Mouse (Mus musculus) frontal cortex, postnatal 25 days (tissue): Measurements from ENCODE around the gene Gemin4.
"Not testable (repeated sequence)": the region's sequence is repeated elsewhere in the genome, so short reads cannot be mapped to it uniquely, and the experiment has no call there.

Source experiments
- DNase-seq, 2 experiments: peaks; one replicate each; pipeline ENCODE4 v3.0.0; 2022; ENCODE audit warnings: low spot score in 2 of 2

The Gemin4 gene

GRCm38 (mm10) chr11:76216681-76217389, 629 bp downstream of the Gemin4 start:
- DNase-seq = peak in 1 of 2 experiments; percentile 20

DNA sequence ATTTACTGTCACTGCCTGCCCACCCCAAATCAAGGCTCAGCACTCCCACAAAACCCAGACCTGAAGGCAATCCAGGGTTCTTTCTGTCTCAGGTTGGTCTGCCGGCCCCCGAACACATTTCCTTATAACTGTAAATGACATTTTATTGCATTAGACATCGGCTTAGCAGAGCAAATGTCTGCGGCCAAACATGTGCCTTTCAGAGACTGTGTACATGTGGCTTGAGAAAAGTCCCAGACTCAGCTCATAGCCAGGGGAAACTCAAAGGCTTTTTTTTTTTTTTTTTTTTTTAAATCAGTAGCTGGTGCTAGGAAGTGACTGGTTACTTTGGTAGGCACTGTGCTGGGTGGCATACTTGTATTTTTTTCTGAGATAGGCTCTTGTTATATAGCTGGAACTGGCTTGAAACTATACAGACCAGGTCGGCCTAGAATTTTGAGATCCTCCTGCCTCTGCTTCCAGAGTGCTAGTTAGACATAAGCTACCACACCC, 1.4 kb downstream of the Gemin4 start:
- DNase-seq = no peak

- no peak for DNase-seq
Observed at GRCm38 (mm10) chr11:76215011-76215410, 2.5 kb downstream of the Gemin4 start.

GRCm38 (mm10) chr11:76213841-76214240, 3.6 kb downstream of the Gemin4 start:
- no peak for DNase-seq

DNA sequence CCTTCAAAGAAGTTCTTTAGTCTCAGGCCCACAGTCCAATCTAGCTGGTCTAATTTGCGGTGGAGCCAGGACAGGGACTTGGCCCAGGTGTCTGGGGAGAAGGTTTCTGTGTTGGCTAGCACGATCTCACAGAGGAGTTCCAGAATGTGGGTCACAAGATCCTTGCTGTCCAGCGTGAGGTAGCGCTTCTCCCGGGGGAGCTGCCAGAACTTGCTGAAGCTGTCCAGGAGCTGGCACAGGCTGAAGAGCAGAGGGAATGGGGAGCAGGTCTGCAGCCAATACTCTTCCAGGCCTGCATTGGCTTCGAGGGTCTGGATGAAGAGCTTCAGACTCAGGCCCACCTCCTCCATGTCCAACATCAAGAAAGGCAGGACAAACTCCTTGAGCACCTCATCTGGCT, 5.9 kb downstream of the Gemin4 start:
- not testable (repeated sequence) for DNase-seq

GRCm38 (mm10) chr11:76210228-76210985, 7.1 kb downstream of the Gemin4 start:
- DNase-seq = no peak

DNA sequence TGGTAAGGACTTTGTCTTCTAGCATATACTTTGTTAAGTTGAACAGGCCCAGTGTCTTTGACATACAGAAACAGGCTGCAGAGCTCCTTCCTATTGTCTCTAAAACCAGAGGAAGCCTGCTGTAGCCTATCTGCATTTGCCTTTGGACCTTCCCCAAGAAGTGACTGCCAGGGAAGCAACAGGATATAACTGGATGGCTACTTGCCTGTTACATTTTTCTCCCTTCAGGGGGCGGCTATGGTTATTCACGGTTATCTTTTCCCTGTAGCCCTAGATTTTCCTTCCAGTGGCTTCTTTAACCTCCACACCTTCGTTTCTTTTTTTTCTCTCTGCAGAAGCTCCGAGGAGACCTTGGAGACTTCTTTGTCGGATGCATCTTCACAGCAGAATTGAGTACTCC, 10.7 kb downstream of the Gemin4 start:
- no peak for DNase-seq

DNA sequence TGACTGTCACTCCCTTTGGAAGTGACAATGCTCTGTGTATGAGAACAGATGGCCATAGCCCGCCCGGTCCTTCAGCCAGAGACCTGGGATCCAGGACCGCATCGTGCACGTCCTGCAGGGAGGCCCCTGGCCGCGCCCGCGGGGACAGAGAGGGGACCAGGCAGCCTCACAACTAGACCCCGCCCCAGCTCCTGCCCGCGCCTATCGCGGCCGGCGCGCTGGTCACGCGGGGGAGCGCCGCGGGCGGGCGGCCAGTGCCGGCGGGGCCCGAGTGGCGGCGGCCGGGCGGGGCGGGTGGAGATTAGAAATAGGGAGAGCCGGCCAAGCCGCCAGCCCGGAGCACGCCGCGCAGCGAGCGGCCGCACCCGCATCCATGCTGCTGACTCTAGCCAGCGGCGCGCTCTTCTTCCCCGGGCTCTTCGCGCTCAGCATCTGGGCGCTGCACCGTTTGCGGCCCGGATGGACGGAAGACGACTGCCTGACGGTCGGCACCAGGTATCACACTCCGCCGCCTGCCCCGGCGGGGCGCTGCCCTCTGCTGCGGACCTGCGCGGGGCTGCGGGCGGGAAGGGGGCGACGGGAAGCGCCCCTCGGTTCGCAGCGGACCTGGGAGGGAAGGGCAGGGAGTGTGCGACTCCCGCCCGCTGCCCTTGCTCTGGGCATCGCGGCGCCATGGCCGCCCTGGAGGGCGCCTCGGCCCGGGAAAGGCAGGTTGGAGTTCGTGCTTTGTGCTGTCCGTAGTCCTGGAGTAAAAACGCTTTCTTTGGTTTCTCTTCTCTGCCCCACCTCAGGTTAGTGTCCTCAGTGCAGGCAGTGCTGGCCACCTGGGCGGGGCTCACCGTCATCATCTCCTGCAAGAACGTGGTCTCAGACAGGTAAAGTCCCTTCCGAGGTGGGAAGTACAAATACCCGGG, 15.4 kb downstream of the Gemin4 start:
- peak; percentile 54 to 62 for DNase-seq

- DNase-seq = no peak
Observed at GRCm38 (mm10) chr11:76196977-76197469, 20.4 kb downstream of the Gemin4 start.

DNA sequence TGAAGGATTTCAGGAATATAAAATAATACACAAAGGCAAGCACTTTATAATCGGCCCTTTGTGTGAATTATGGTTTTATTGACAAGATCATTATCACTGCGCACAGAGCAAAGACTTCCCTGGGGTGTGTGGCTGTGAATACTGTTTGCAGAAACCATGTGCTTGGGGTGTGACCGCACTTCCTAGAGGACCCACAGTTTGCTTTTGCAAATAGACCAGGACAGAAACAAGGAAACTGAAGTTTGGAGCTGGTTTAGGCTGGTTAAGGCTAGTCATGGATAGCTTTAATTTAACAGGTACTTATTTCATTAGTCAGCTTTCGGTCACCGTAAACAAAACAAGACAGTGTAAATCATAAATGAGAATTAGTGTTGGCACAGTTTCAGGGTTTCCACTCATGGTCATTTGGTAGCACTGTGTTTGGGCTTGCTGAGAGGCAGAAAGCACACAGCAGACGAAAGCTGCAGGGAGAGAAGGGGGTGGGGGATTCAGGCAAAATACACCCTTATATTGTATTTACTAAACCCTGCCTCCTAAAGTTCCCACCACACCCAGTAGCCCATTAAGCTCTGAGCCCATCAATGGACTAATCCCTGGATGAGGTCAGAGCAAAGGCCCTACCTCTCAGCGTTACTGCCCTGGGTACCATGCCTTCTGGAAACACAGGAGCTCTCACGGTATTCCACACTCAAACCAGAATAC, 21.0 kb downstream of the Gemin4 start:
- no peak for DNase-seq

DNA sequence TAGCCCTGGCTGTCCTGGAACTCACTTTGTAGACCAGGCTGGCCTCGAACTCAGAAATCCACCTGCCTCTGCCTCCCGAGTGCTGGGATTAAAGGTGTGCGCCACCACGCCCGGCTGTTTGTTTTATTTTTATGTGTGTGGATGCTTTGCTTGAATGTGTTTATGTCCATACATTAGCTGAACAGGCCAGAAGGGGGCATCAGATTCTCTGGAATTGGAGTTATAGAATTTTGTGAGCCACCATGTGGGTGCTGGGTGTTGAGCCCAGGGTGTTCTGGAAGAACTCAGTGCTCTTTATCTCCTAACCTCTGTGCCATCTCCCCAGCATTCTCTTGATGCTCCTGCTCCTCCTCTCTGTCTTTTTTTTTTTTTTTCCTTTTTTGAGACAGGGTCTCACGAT, 30.6 kb downstream of the Gemin4 start:
- DNase-seq = no peak

- no peak for DNase-seq
Observed at GRCm38 (mm10) chr11:76183745-76184144, 33.7 kb downstream of the Gemin4 start.

GRCm38 (mm10) chr11:76180146-76180540, 37.3 kb downstream of the Gemin4 start:
- DNase-seq = no peak

DNA sequence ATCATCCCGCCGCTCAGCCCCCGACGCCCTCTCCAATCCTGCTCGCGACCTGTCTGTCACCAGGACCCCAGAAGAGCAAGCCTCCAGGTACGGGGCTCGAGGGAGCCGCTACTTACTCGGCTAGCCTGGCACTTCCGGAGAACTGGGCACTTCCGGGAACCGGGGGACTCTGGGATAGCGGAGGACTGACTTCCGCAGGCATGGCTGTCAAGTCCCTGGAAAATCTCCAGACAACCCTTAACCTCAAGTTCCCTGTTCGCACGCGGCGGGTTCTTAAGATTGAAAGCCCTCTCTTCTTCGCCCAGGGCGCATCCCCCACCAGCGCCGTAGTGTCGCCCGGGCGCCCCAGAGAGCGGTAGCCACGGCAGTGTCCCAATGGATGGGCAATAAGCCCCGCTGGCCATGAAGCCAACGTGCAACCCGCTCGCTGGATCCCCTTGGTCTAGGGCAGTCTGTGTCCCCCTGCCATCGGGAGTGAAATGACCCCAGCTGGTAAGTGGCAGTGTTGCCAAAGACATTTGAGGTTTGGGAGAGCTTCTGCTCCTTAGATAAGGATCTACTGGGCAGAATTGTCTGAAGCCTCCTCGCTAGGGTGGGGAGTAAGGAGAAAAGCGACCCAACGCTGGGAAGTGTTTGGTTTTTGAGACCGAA, 37.8 kb downstream of the Gemin4 start, which contains the start of the genes Vps53 and Fam57a:
TSS of gene Vps53 (minus strand) at position 153 of the 651 bp plus-strand sequence.
TSS of gene Fam57a (plus strand) at position 177 of the 651 bp plus-strand sequence.
- peak; percentile 74 to 85 for DNase-seq

DNA sequence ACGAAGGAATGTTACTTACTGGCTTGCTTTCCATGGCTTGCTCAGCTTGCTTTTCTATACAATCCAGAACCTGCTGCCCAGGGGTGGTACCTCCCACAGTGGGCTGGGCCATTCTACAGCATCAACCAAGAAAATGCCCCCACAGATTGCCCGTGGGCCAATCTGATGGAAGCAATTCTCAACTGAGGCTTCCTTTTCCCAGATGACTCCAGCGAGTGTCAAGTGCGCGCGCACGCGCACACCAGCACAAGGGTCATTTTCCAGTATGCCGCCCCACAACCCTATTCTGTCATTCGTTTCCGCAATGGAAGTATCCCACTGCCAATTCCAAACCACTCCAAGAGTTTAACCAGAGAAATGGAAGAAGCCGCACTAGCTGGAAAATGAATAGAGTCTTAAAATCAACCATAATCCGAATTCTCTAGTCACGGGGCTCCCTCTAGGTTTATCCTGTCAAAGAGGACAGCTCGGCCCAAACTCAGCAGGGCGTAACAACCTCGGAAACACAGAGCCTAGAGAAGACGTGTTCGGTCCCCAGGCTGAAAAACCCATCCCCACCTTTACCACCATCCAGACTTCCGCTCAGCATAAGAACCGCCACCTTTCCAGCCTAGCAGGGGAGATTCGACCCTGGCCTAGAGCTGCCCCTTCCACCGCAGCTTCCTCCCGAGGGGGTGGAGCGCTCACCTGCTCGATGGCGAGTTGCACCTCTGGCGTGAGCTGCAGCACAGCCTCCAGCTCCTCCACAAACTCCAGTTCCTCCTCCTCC, 38.6 kb downstream of the Gemin4 start:
- DNase-seq = no peak

- no peak for DNase-seq
Observed at GRCm38 (mm10) chr11:76170207-76170606, 47.3 kb downstream of the Gemin4 start.

DNA sequence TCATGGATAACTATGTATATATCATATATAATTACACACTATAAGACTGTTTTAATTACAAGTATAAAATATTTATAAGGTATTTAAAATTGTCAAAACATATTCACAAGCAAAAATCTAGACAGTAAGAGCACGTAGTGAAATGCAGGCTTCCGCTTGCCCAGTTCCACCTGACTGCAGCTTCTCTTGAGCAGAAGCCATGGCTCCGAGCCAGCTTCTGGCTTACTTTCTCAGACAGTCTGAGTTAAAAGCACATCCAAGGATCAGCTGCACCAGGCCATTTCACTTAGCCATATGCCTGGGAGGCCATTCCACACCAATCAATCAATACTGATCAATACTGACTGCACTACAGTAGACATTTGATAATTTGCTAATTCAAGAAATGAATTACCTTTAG, 48.5 kb downstream of the Gemin4 start:
- no peak for DNase-seq

GRCm38 (mm10) chr11:76167079-76167765, 50.2 kb downstream of the Gemin4 start:
- peak; percentile 21 to 78 for DNase-seq

- DNase-seq = no peak
Observed at GRCm38 (mm10) chr11:76166657-76167056, 50.8 kb downstream of the Gemin4 start.
